Mouse (Mus musculus) Patski (cell line): Measurements from ENCODE around the gene Fam198b. TPM values are rescaled to one million over a fixed set of nuclear protein-coding genes. Genes with fewer than 3 reads are reported as not detected.

Experiments
- ATAC-seq: fragments of 100-300 bp; one replicate; pipeline ENCODE4 v1.8.0; 2021
- CTCF ChIA-PET: fragments of 350-600 bp; sonication (Branson Sonifier 250); formaldehyde crosslinking; loops from one replicate; lab custom pipeline; 2022; ENCODE audit warnings: inconsistent platforms; lab: Charles Lee
- POLR2A ChIA-PET: fragments of 350-600 bp; sonication (Branson Sonifier 250); formaldehyde crosslinking; loops from one replicate; lab custom pipeline; 2022; ENCODE audit warnings: antibody characterized with exemption, inconsistent platforms; lab: Charles Lee
- DNase-seq: peaks from one replicate; pipeline ENCODE4 v3.0.0-alpha.2; 2011; ENCODE audit warnings: low read depth, low spot score
- H3K27me3 ChIP-seq: fragments of 371-371 bp; one replicate; pipeline ENCODE4 v1.5.1; 2021
- CTCF ChIP-seq: fragments of 100-300 bp; IDR thresholded peaks from one replicate; pipeline ENCODE4 v1.5.1; 2021
- in situ Hi-C: fragments of 300-500 bp; cut with MboI; formaldehyde crosslinking; loops from 3 replicates; pipeline ENCODE4 v1.11.1; 2018; ENCODE audit warnings: low pct_unique_long_range_greater_than_20kb, mixed read lengths
- polyA plus RNA-seq: library from polyadenylated mRNA; unstranded; gene quantifications from one replicate; pipeline ENCODE4 v1.2.3, GENCODE M21; 2021

Fam198b gene
- polyA plus RNA-seq, 1 experiment from 2014 or later, result 16.7 TPM

GRCm38 (mm10) chr3:79852108-79852507, 32.2 kb upstream of the Fam198b start:
- ChIA-PET CTCF (interaction anchor here (2.1 to 8.4 kb wide), 6 partner anchors 10 to 207 kb away, joined by 6 to 84 read pairs (median 21); partner anchors contain the start of gene Fam198b), POLR2A (no interaction called here)
- no peak for DNase-seq
- no peaks in the 10 kb centered on the region for H3K27me3 ChIP-seq
- ATAC-seq, result no peak
- TF ChIP-seq CTCF, result no peak
- in situ Hi-C loops, result loop anchor here (10.0 to 25.0 kb wide), 4 partner anchors 410 to 1935 kb away; no protein-coding TSS in a partner anchor

GRCm38 (mm10) chr3:79852654-79853166, 31.6 kb upstream of the Fam198b start, which contains the start of gene Tmem144:
Tmem144 (minus strand) TSS chr3:79852773.
- ATAC-seq (peak; percentile 53), DNase-seq (peak; percentile 49)
- POLR2A ChIA-PET, result no interaction called here
- CTCF ChIA-PET, result interaction anchor here (0.6 to 8.4 kb wide), 9 partner anchors 11 to 262 kb away, joined by 3 to 84 read pairs (median 15); partner anchors contain the start of gene Fam198b
- no peak for TF ChIP-seq CTCF
- in situ Hi-C loops, result loop anchor here (10.0 to 25.0 kb wide), 4 partner anchors 410 to 1935 kb away; no protein-coding TSS in a partner anchor
- H3K27me3 ChIP-seq, result no peaks in the 10 kb centered on the region

- no peak for TF ChIP-seq CTCF
- DNase-seq (no peak), ATAC-seq (no peak)
- in situ Hi-C loops, result loop anchor here (5.0 to 25.0 kb wide), 6 partner anchors 205 to 1930 kb away; no protein-coding TSS in a partner anchor
- ChIA-PET CTCF (interaction anchor here (1.1 to 8.4 kb wide), 3 partner anchors 11 to 40 kb away, joined by 3 to 84 read pairs (median 3); partner anchors contain the start of gene Fam198b), POLR2A (no interaction called here)
- H3K27me3 ChIP-seq, result no peaks in the 10 kb centered on the region
These were observed 26.6 kb upstream of the Fam198b start for GRCm38 (mm10) chr3:79857780-79858179.

- ChIA-PET CTCF (interaction anchor here (0.8 to 8.4 kb wide), 4 partner anchors 10 to 203 kb away, joined by 3 to 84 read pairs (median 3); partner anchors contain the start of gene Fam198b), POLR2A (no interaction called here)
- in situ Hi-C loops, result loop anchor here (5.0 to 25.0 kb wide), 6 partner anchors 204 to 1929 kb away; no protein-coding TSS in a partner anchor
- H3K27me3 ChIP-seq, result no peaks in the 10 kb centered on the region
- DNase-seq (no peak), ATAC-seq (no peak)
- no peak for TF ChIP-seq CTCF
These were observed 26.1 kb upstream of the Fam198b start for GRCm38 (mm10) chr3:79858221-79858620.

GRCm38 (mm10) chr3:79864824-79865223, 19.5 kb upstream of the Fam198b start:
- no peaks in the 10 kb centered on the region for H3K27me3 ChIP-seq
- ChIA-PET CTCF (interaction anchor here (0.8 to 7.4 kb wide), 6 partner anchors 9 to 216 kb away, joined by 3 to 54 read pairs (median 4); partner anchors contain the start of gene Tmem144), POLR2A (no interaction called here)
- DNase-seq (no peak), ATAC-seq (no peak)
- TF ChIP-seq CTCF, result no peak
- in situ Hi-C loops, result loop anchor here (25.0 kb wide), 3 partner anchors 397 to 1922 kb away; no protein-coding TSS in a partner anchor

- ATAC-seq (no peak), DNase-seq (no peak)
- no peaks in the 10 kb centered on the region for H3K27me3 ChIP-seq
- POLR2A ChIA-PET, result interaction anchor here (0.9 kb wide), 1 partner anchor 11 kb away, joined by 3 read pairs; no protein-coding TSS in a partner anchor
- in situ Hi-C loops, result loop anchor here (25.0 kb wide), 3 partner anchors 396 to 1921 kb away; no protein-coding TSS in a partner anchor
- TF ChIP-seq CTCF, result no peak
- CTCF ChIA-PET, result interaction anchor here (1.3 to 7.4 kb wide), 4 partner anchors 8 to 193 kb away, joined by 3 to 54 read pairs (median 4); partner anchors contain the start of gene Tmem144
These were observed 18.2 kb upstream of the Fam198b start for GRCm38 (mm10) chr3:79866089-79866488.

GRCm38 (mm10) chr3:79866526-79866925, 17.8 kb upstream of the Fam198b start:
- POLR2A ChIA-PET, result interaction anchor here (0.9 kb wide), 1 partner anchor 12 kb away, joined by 3 read pairs; no protein-coding TSS in a partner anchor
- H3K27me3 ChIP-seq, result no peaks in the 10 kb centered on the region
- CTCF ChIA-PET, result interaction anchor here (1.2 to 7.4 kb wide), 6 partner anchors 8 to 193 kb away, joined by 3 to 54 read pairs (median 4); partner anchors contain the start of gene Tmem144
- in situ Hi-C loops, result loop anchor here (25.0 kb wide), 3 partner anchors 396 to 1921 kb away; no protein-coding TSS in a partner anchor
- ATAC-seq (no peak), DNase-seq (no peak)
- TF ChIP-seq CTCF, result no peak

GRCm38 (mm10) chr3:79867121-79867709, 17.1 kb upstream of the Fam198b start:
- no peak for ATAC-seq
- no peak for DNase-seq
- in situ Hi-C loops, result loop anchor here (25.0 kb wide), 3 partner anchors 395 to 1920 kb away; no protein-coding TSS in a partner anchor
- ChIA-PET POLR2A (interaction anchor here (0.9 kb wide), 1 partner anchor 12 kb away, joined by 3 read pairs; no protein-coding TSS in a partner anchor), CTCF (interaction anchor here (0.7 to 7.4 kb wide), 7 partner anchors 7 to 192 kb away, joined by 3 to 54 read pairs (median 4); partner anchors contain the start of gene Tmem144)
- H3K27me3 ChIP-seq, result no peaks in the 10 kb centered on the region
- TF ChIP-seq CTCF, result no peak

GRCm38 (mm10) chr3:79875471-79875870, 8.9 kb upstream of the Fam198b start:
- no peaks in the 10 kb centered on the region for H3K27me3 ChIP-seq
- ChIA-PET CTCF (interaction anchor here (1.4 to 4.6 kb wide), 5 partner anchors 9 to 184 kb away, joined by 3 to 23 read pairs (median 6); partner anchors contain the start of gene Fam198b), POLR2A (no interaction called here)
- in situ Hi-C loops, result no loop called here
- ATAC-seq (no peak), DNase-seq (no peak)
- no peak for TF ChIP-seq CTCF

GRCm38 (mm10) chr3:79878350-79878749, 6.0 kb upstream of the Fam198b start:
- no peak for TF ChIP-seq CTCF
- in situ Hi-C loops, result no loop called here
- CTCF ChIA-PET, result interaction anchor here (0.8 to 8.2 kb wide), 3 partner anchors 11 to 181 kb away, joined by 3 to 84 read pairs (median 4); partner anchors contain the start of gene Tmem144
- H3K27me3 ChIP-seq, result no peaks in the 10 kb centered on the region
- DNase-seq, result no peak
- no peak for ATAC-seq
- POLR2A ChIA-PET, result interaction anchor here (0.6 kb wide), 1 partner anchor 22 kb away, joined by 5 read pairs; no protein-coding TSS in a partner anchor
